Mouse (Mus musculus) erythroblast, embryonic 14.5 days (primary cell): ENCODE results near the gene Tmem132c. TPM values are rescaled to one million over a fixed set of nuclear protein-coding genes. Genes with fewer than 3 reads are reported as not detected.

Source experiments
- H3K27me3 ChIP-seq: 2 replicates; pipeline ENCODE4 v1.6.1; 2012; ENCODE audit warnings: inconsistent platforms; ENCODE audit not compliant: control insufficient read depth
- H3K36me3 ChIP-seq: 2 replicates; pipeline ENCODE4 v1.6.1; 2012; ENCODE audit warnings: mild to moderate bottlenecking, inconsistent platforms; ENCODE audit not compliant: control insufficient read depth
- H3K4me1 ChIP-seq: 2 replicates; pipeline ENCODE4 v1.6.1; 2012; ENCODE audit warnings: inconsistent platforms; ENCODE audit not compliant: control insufficient read depth
- H3K4me3 ChIP-seq: replicated peaks from 2 replicates; pipeline ENCODE3; 2012; ENCODE audit warnings: moderate library complexity, mild to moderate bottlenecking, inconsistent platforms
- H3K9me3 ChIP-seq: 2 replicates; pipeline ENCODE4 v1.6.1; 2012; ENCODE audit warnings: low read length, inconsistent platforms, mixed read lengths; ENCODE audit not compliant: control insufficient read depth
- GATA1 ChIP-seq: IDR thresholded peaks from 2 replicates; pipeline ENCODE4 v1.6.1; 2012; ENCODE audit warnings: low read length, inconsistent platforms, mixed read lengths
- TAL1 ChIP-seq: IDR thresholded peaks from 3 replicates; pipeline ENCODE4 v1.6.1; 2012; ENCODE audit warnings: low read length, inconsistent platforms, mixed read lengths
- polyA plus RNA-seq: library from polyadenylated mRNA; stranded (reverse); fragments of >175 nt; gene quantifications from 2 replicates; pipeline ENCODE4 v1.2.3, GENCODE M21; 2012

Tmem132c gene
- polyA plus RNA-seq, 1 experiment, result not detected

- peaks cover 58% of the 10 kb centered on the region for H3K9me3 ChIP-seq
- TF ChIP-seq TAL1, result no peak
- no peak for TF ChIP-seq GATA1
- H3K36me3 ChIP-seq, result no peaks in the 10 kb centered on the region
- no peaks in the 10 kb centered on the region for H3K27me3 ChIP-seq
- no peaks in the 10 kb centered on the region for H3K4me1 ChIP-seq
- no peak overlapping the region for H3K4me3 ChIP-seq
These were observed 212.5 kb downstream of the Tmem132c start for GRCm38 (mm10) chr5:127454068-127454467.

GRCm38 (mm10) chr5:127456076-127456475, 214.5 kb downstream of the Tmem132c start:
- no peaks in the 10 kb centered on the region for H3K36me3 ChIP-seq
- TF ChIP-seq GATA1, result no peak
- no peak for TF ChIP-seq TAL1
- no peaks in the 10 kb centered on the region for H3K4me1 ChIP-seq
- H3K9me3 ChIP-seq, result peaks cover 50% of the 10 kb centered on the region
- H3K4me3 ChIP-seq, result no peak overlapping the region
- no peaks in the 10 kb centered on the region for H3K27me3 ChIP-seq

- TF ChIP-seq TAL1 (no peak), GATA1 (no peak)
- H3K36me3 ChIP-seq, result no peaks in the 10 kb centered on the region
- H3K4me1 ChIP-seq, result no peaks in the 10 kb centered on the region
- H3K27me3 ChIP-seq, result no peaks in the 10 kb centered on the region
- H3K4me3 ChIP-seq, result no peak overlapping the region
- H3K9me3 ChIP-seq, result peaks cover 28% of the 10 kb centered on the region
These were observed 226.5 kb downstream of the Tmem132c start for GRCm38 (mm10) chr5:127468151-127468550.

- Histone ChIP-seq H3K4me1 (no peaks in the 10 kb centered on the region), H3K36me3 (no peaks in the 10 kb centered on the region), H3K4me3 (no peak overlapping the region), H3K9me3 (peaks cover 35% of the 10 kb centered on the region), H3K27me3 (no peaks in the 10 kb centered on the region)
- TF ChIP-seq TAL1, result no peak
These were observed 228.7 kb downstream of the Tmem132c start for GRCm38 (mm10) chr5:127470351-127470750.

GRCm38 (mm10) chr5:127471902-127472301, 230.3 kb downstream of the Tmem132c start:
- Histone ChIP-seq H3K9me3 (peaks cover 39% of the 10 kb centered on the region), H3K4me3 (no peak overlapping the region), H3K4me1 (no peaks in the 10 kb centered on the region), H3K27me3 (no peaks in the 10 kb centered on the region), H3K36me3 (no peaks in the 10 kb centered on the region)
- TF ChIP-seq TAL1, result no peak
- TF ChIP-seq GATA1, result no peak

GRCm38 (mm10) chr5:127473706-127474105, 232.1 kb downstream of the Tmem132c start:
- H3K36me3 ChIP-seq, result no peaks in the 10 kb centered on the region
- no peak overlapping the region for H3K4me3 ChIP-seq
- no peaks in the 10 kb centered on the region for H3K27me3 ChIP-seq
- peaks cover 36% of the 10 kb centered on the region for H3K9me3 ChIP-seq
- no peak for TF ChIP-seq TAL1
- no peak for TF ChIP-seq GATA1
- H3K4me1 ChIP-seq, result no peaks in the 10 kb centered on the region

- no peaks in the 10 kb centered on the region for H3K27me3 ChIP-seq
- H3K4me3 ChIP-seq, result no peak overlapping the region
- no peaks in the 10 kb centered on the region for H3K4me1 ChIP-seq
- H3K9me3 ChIP-seq, result peaks cover 41% of the 10 kb centered on the region
- no peak for TF ChIP-seq GATA1
- H3K36me3 ChIP-seq, result no peaks in the 10 kb centered on the region
These were observed 233.2 kb downstream of the Tmem132c start for GRCm38 (mm10) chr5:127474856-127475255.

GRCm38 (mm10) chr5:127477790-127478189, 236.2 kb downstream of the Tmem132c start:
- H3K9me3 ChIP-seq, result peaks cover 51% of the 10 kb centered on the region

GRCm38 (mm10) chr5:127478322-127478721, 236.7 kb downstream of the Tmem132c start:
- H3K9me3 ChIP-seq, result peaks cover 51% of the 10 kb centered on the region
- no peaks in the 10 kb centered on the region for H3K27me3 ChIP-seq
- H3K36me3 ChIP-seq, result no peaks in the 10 kb centered on the region
- H3K4me3 ChIP-seq, result no peak overlapping the region
- H3K4me1 ChIP-seq, result no peaks in the 10 kb centered on the region
- TF ChIP-seq TAL1 (no peak), GATA1 (no peak)

More at GRCm38 (mm10) chr5:127477790-127478189, 236.2 kb downstream of the Tmem132c start:
- TF ChIP-seq TAL1 (no peak), GATA1 (no peak)
- H3K36me3 ChIP-seq, result no peaks in the 10 kb centered on the region
- no peaks in the 10 kb centered on the region for H3K4me1 ChIP-seq
- no peak overlapping the region for H3K4me3 ChIP-seq
- no peaks in the 10 kb centered on the region for H3K27me3 ChIP-seq

GRCm38 (mm10) chr5:127480931-127481330, 239.3 kb downstream of the Tmem132c start:
- Histone ChIP-seq H3K27me3 (no peaks in the 10 kb centered on the region), H3K9me3 (peaks cover 41% of the 10 kb centered on the region), H3K36me3 (no peaks in the 10 kb centered on the region), H3K4me1 (no peaks in the 10 kb centered on the region), H3K4me3 (no peak overlapping the region)
- TF ChIP-seq TAL1 (no peak), GATA1 (no peak)
